Mouse (Mus musculus) CH12.LX (cell line): ENCODE results near the gene Plekhf1.

Experiments used
- CTCF ChIP-seq, 2 experiments: IDR thresholded peaks in 1 of 2; conservative IDR thresholded peaks in 1 of 2; 2 replicates each; pipeline ENCODE4 v1.5.1; 2011 to 2012; ENCODE audit warnings: low read depth in 2 of 2, low read length in 2 of 2, improper control_type of control experiment in 1 of 2, inconsistent platforms in 1 of 2, mild to moderate bottlenecking in 1 of 2, moderate library complexity in 1 of 2
- E2F4 ChIP-seq: IDR thresholded peaks from 2 replicates; pipeline ENCODE4 v1.6.1; 2011; ENCODE audit warnings: low read depth, low read length, improper control_type of control experiment; ENCODE audit not compliant: insufficient replicate concordance
- HCFC1 ChIP-seq: IDR thresholded peaks from 2 replicates; pipeline ENCODE4 v1.6.1; 2012; ENCODE audit warnings: low read depth, mild to moderate bottlenecking, inconsistent platforms, low read length, improper control_type of control experiment
- POLR2A ChIP-seq: IDR thresholded peaks from 2 replicates; pipeline ENCODE4 v1.6.1; 2011; ENCODE audit warnings: low read depth, mild to moderate bottlenecking, improper control_type of control experiment, low read length
- TCF12 ChIP-seq: IDR thresholded peaks from 2 replicates; pipeline ENCODE4 v1.6.1; 2014; ENCODE audit warnings: low read depth, mild to moderate bottlenecking, inconsistent platforms, low read length, improper control_type of control experiment

- TF ChIP-seq TCF12 = no peak
- TF ChIP-seq POLR2A = no peak
- no peak for TF ChIP-seq HCFC1
- TF ChIP-seq CTCF (conservative IDR thresholded peaks at IDR 0.05 in 1 of 2, IDR thresholded peaks at IDR 0.05 in 1 of 2; ENCODE audit: low read depth in 2 of 2, low read length in 2 of 2) = no peak
- no peak for TF ChIP-seq E2F4
Measured at GRCm38 (mm10) chr7:38242417-38242816, 14.6 kb upstream of the Plekhf1 start.
